Mouse (Mus musculus) heart, postnatal 25 days (tissue): ENCODE results near the gene Tmem161a. TPM values are rescaled to one million over a fixed set of nuclear protein-coding genes. Genes with fewer than 3 reads are reported as not detected.

Experiments used
- DNase-seq: peaks from one replicate; pipeline ENCODE4 v3.0.0; 2022; ENCODE audit warnings: low spot score
- intact Hi-C: fragments of 180-260 bp; cut with DNase I; formaldehyde crosslinking; loops from one replicate; pipeline ENCODE4 v1.15.1; 2025
- total RNA-seq, 2 experiments: library from RNA; stranded (reverse); gene quantifications; 2 replicates each; pipeline ENCODE4 v1.2.3; 2021

Gene Tmem161a
- total RNA-seq, 2 experiments from 2014 or later = 93.0 to 98.1 TPM

DNA sequence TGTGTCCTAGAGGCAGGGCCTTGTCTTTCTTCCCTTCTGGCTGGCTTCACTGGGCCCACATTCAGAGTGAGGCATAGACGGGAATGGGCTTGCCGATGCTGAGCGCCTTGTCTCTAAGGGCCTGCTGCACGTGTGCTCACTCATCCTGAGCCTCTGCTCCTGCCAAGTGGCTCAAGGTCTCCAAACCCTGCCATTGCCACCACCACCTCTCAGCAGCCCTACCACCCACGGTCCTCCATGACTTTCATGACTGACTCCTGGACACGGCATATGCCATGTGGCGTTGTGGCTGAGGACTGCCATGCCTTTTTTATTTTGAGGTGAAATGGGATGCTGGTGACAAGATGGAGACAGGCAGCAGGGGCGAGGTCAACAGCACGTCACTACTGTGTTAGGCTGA, 58.7 kb downstream of the Tmem161a start:
- intact Hi-C loops = no loop called here
- no peak for DNase-seq

Other genes with a start within 250 kb of the Tmem161a start
- 10 to 100 TPM; 34.3 to 35.6 TPM for gene Gatad2a, start 176.0 kb upstream of the Tmem161a start, total RNA-seq
- gene Mau2, start 129.6 kb upstream of the Tmem161a start, total RNA-seq = 10 to 100 TPM; 34.7 to 35.5 TPM
- 10 to 100 TPM; 17.2 to 18.4 TPM for gene Sugp1, start 129.5 kb upstream of the Tmem161a start, total RNA-seq
- gene Tm6sf2, start 99.4 kb upstream of the Tmem161a start, total RNA-seq = 1 to 10 TPM; 1.1 to 1.3 TPM
- gene Hapln4, start 88.9 kb upstream of the Tmem161a start, total RNA-seq = not detected
- gene Ncan, start 51.5 kb upstream of the Tmem161a start, total RNA-seq = under 1 TPM in 1 of 2 experiments, not detected in 1; 0.03 TPM
- 1 to 10 TPM; 5.4 to 7.6 TPM for gene Nr2c2ap, start 41.0 kb upstream of the Tmem161a start, total RNA-seq
- gene Rfxank, start 33.2 kb upstream of the Tmem161a start, total RNA-seq = 10 to 100 TPM; 20.9 to 21.5 TPM
- 10 to 100 TPM; 21.2 to 25.5 TPM for gene Borcs8, start 32.9 kb upstream of the Tmem161a start, total RNA-seq
- under 1 TPM in 1 of 2 experiments, not detected in 1; 0.31 TPM for gene Mef2b, start 32.6 kb upstream of the Tmem161a start, total RNA-seq
- gene Slc25a42, start 39.9 kb downstream of the Tmem161a start, total RNA-seq = 10 to 100 TPM; 48.1 to 48.4 TPM
- 10 to 100 TPM; 38.9 to 41.5 TPM for gene Sugp2, start 61.9 kb downstream of the Tmem161a start, total RNA-seq
- gene Armc6, start 62.1 kb downstream of the Tmem161a start, total RNA-seq = 1 to 10 TPM; 7.6 to 8.0 TPM
- 10 to 100 TPM; 12.0 to 12.3 TPM for gene Homer3, start 110.5 kb downstream of the Tmem161a start, total RNA-seq
- gene Ddx49, start 130.1 kb downstream of the Tmem161a start, total RNA-seq = 10 to 100 TPM; 24.7 to 33.8 TPM
- gene Cope, start 130.2 kb downstream of the Tmem161a start, total RNA-seq = 100 to 1,000 TPM; 145 to 159 TPM
- gene Cers1, start 143.4 kb downstream of the Tmem161a start, total RNA-seq = under 1 TPM; 0.31 to 0.39 TPM
- under 1 TPM in 1 of 2 experiments, not detected in 1; 0.21 TPM for gene Gdf1, start 157.5 kb downstream of the Tmem161a start, total RNA-seq
- gene Upf1, start 180.9 kb downstream of the Tmem161a start, total RNA-seq = 10 to 100 TPM; 43.2 to 46.3 TPM
- gene Comp, start 201.2 kb downstream of the Tmem161a start, total RNA-seq = 1 to 10 TPM; 6.1 to 7.0 TPM